Mouse (Mus musculus) liver, embryonic 14.5 days (tissue): Measurements from ENCODE around the gene Wfdc3. TPM values are rescaled to one million over a fixed set of nuclear protein-coding genes. Genes with fewer than 3 reads are reported as not detected.

Experiments
- ATAC-seq: fragments of 200-750 bp; cut with Nextera tagmentation; 2 replicates; pipeline ENCODE4 v1.8.0; 2017; ENCODE audit warnings: moderate number of reproducible peaks, mild to moderate bottlenecking, moderate library complexity; ENCODE audit not compliant: insufficient read depth
- DNase-seq, 3 experiments: peaks; one replicate each; pipeline ENCODE4 v3.0.0-alpha.2; 2012 to 2013; ENCODE audit warnings: low read depth in 3 of 3, low spot score in 3 of 3
- H3K27ac ChIP-seq: fragments of 300-500 bp; sonication (generic); 2 replicates; pipeline ENCODE4 v1.5.1; 2014; ENCODE audit warnings: moderate library complexity, mild to moderate bottlenecking, control low read depth, inconsistent platforms
- H3K27me3 ChIP-seq: fragments of 300-500 bp; sonication (generic); 2 replicates; pipeline ENCODE4 v1.6.1; 2014; ENCODE audit warnings: mild to moderate bottlenecking, low read length, moderate library complexity; ENCODE audit not compliant: control insufficient read depth, insufficient read depth
- H3K36me3 ChIP-seq: fragments of 300-500 bp; sonication (generic); replicated peaks from 2 replicates; pipeline ENCODE4 v1.6.1; 2014; ENCODE audit warnings: low read depth; ENCODE audit not compliant: control insufficient read depth, insufficient read depth
- H3K4me1 ChIP-seq, 2 experiments: fragments of 200-500 bp in 1 of 2; fragments of 300-500 bp in 1 of 2; sonication (generic) in 1 of 2; replicated peaks; 2 replicates each; pipeline ENCODE4 v1.6.1; 2012 to 2014; ENCODE audit warnings: antibody characterized with exemption in 1 of 2, inconsistent platforms in 1 of 2, low read length in 1 of 2; ENCODE audit not compliant: control insufficient read depth in 2 of 2, insufficient read depth in 2 of 2
- H3K4me2 ChIP-seq: fragments of 300-500 bp; sonication (generic); 2 replicates; pipeline ENCODE4 v1.6.1; 2014; ENCODE audit warnings: low read depth, mild to moderate bottlenecking, control low read depth, moderate library complexity
- H3K4me3 ChIP-seq, 2 experiments: fragments of 200-500 bp in 1 of 2; fragments of 300-500 bp in 1 of 2; sonication (generic) in 1 of 2; 2 replicates each; pipeline ENCODE4 v1.5.1; 2012 to 2014; ENCODE audit warnings: low read depth in 2 of 2, low read length in 2 of 2, mild to moderate bottlenecking in 2 of 2, control low read depth in 1 of 2, inconsistent platforms in 1 of 2, moderate library complexity in 1 of 2; ENCODE audit not compliant: insufficient read depth in 1 of 2
- H3K9ac ChIP-seq: fragments of 300-500 bp; sonication (generic); replicated peaks from 2 replicates; pipeline ENCODE4 v1.6.1; 2014; ENCODE audit warnings: mild to moderate bottlenecking, control low read depth, moderate library complexity
- H3K9me3 ChIP-seq: fragments of 300-500 bp; sonication (generic); 2 replicates; pipeline ENCODE4 v1.6.1; 2016; ENCODE audit warnings: low read length, mixed read lengths; ENCODE audit not compliant: control insufficient read depth
- CTCF ChIP-seq: IDR thresholded peaks from 2 replicates; pipeline ENCODE4 v1.5.1; 2016; ENCODE audit warnings: antibody characterized with exemption, low read depth, control low read depth
- EP300 ChIP-seq: IDR thresholded peaks from 2 replicates; pipeline ENCODE4 v1.6.1; 2016; ENCODE audit warnings: antibody characterized with exemption, low read depth
- WGBS: fragments of 180-500 bp; shearing (Covaris S2); extraction: QIAGEN DNeasy Blood & Tissue Kit; methylation state at CpG from one replicate; pipeline ENCODE4 v1.1.7; 2014; ENCODE audit not compliant: insufficient replicate concordance; 5-methylcytosine and 5-hydroxymethylcytosine counted together
- polyA plus RNA-seq, 2 experiments: library from polyadenylated mRNA; depleted of rRNA in 1 of 2; stranded (reverse) in 1 of 2; unstranded in 1 of 2; fragments of >200 nt; fragmentation: Nextera tagmentation in 1 of 2; extraction: Ambion mirVana in 1 of 2; gene quantifications; 2 replicates each; pipeline versions ENCODE4 v1.2.1 to v1.2.3; 2012 to 2014

Gene Wfdc3
- polyA plus RNA-seq, 2 experiments = 1.9 to 2.1 TPM

- no peak for ATAC-seq
- Histone ChIP-seq H3K4me2 (no peak overlapping the region), H3K27ac (no peak overlapping the region), H3K27me3 (peaks cover 21% of the 10 kb centered on the region; the same call in 1 of the 2 replicates), H3K4me3 (no peak overlapping the region), H3K9ac (no peak overlapping the region), H3K9me3 (no peaks in the 10 kb centered on the region), H3K36me3 (peaks cover 10% of the 10 kb centered on the region), H3K4me1 (peaks cover 15 to 17% of the 10 kb centered on the region in 2 experiments)
- no peak for DNase-seq
- WGBS = 70% methylated on average over 30 of the region's 30 CpGs
- TF ChIP-seq EP300 (no peak), CTCF (no peak)
Measured at GRCm38 (mm10) chr2:164777246-164778014, 31.7 kb upstream of the Wfdc3 start.

GRCm38 (mm10) chr2:164776801-164777200 is 31.1 kb upstream of the Wfdc3 start:
- peaks cover 21% of the 10 kb centered on the region; the same call in 1 of the 2 replicates for H3K27me3 ChIP-seq
- no peaks in the 10 kb centered on the region for H3K9me3 ChIP-seq
- no peak overlapping the region for H3K9ac ChIP-seq
- H3K36me3 ChIP-seq = peaks cover 17% of the 10 kb centered on the region
- H3K27ac ChIP-seq = no peak overlapping the region
- TF ChIP-seq EP300 (no peak), CTCF (no peak)
- 54% methylated on average over 17 of the region's 17 CpGs for WGBS
- peaks cover 19 to 21% of the 10 kb centered on the region in 2 experiments for H3K4me1 ChIP-seq
- H3K4me3 ChIP-seq = no peak overlapping the region
- DNase-seq = no peak
- H3K4me2 ChIP-seq = no peak overlapping the region
- no peak for ATAC-seq

- Histone ChIP-seq H3K9ac (no peak overlapping the region), H3K4me3 (no peak overlapping the region), H3K4me2 (no peak overlapping the region), H3K27ac (no peak overlapping the region), H3K9me3 (no peaks in the 10 kb centered on the region), H3K36me3 (peaks cover 23% of the 10 kb centered on the region), H3K4me1 (peaks cover 24 to 28% of the 10 kb centered on the region in 2 experiments), H3K27me3 (peaks cover 21% of the 10 kb centered on the region; the same call in 1 of the 2 replicates)
- 70% methylated on average over 6 of the region's 6 CpGs for WGBS
- TF ChIP-seq EP300 (no peak), CTCF (no peak)
- DNase-seq (no peak), ATAC-seq (no peak)
Measured at GRCm38 (mm10) chr2:164776130-164776529, 30.4 kb upstream of the Wfdc3 start.

- peak; percentile 49; the same call in 1 of the 2 replicates for TF ChIP-seq EP300
- no peak for TF ChIP-seq CTCF
- ATAC-seq = peak; percentile 41
- Histone ChIP-seq H3K4me1 (peaks cover 25 to 31% of the 10 kb centered on the region in 2 experiments), H3K27ac (peak overlapping the region; percentile 92), H3K9ac (peak overlapping the region; percentile 31), H3K36me3 (peaks cover 30% of the 10 kb centered on the region), H3K4me3 (peak overlapping the region; percentile 16 to 91; a peak in 3 of 4 replicates), H3K27me3 (peaks cover 16% of the 10 kb centered on the region; the same call in 1 of the 2 replicates), H3K4me2 (peak overlapping the region; percentile 86), H3K9me3 (no peaks in the 10 kb centered on the region)
- whole genome bisulfite sequencing = 20% methylated on average over 5 of the region's 5 CpGs
- DNase-seq = peak; percentile 56 to 70 (median 59)
Measured at GRCm38 (mm10) chr2:164773989-164774364, 28.2 kb upstream of the Wfdc3 start.

GRCm38 (mm10) chr2:164773229-164773988 is 27.7 kb upstream of the Wfdc3 start:
- peak overlapping the region; percentile 31 for H3K9ac ChIP-seq
- peaks cover 31% of the 10 kb centered on the region for H3K36me3 ChIP-seq
- peaks cover 25 to 32% of the 10 kb centered on the region in 2 experiments for H3K4me1 ChIP-seq
- H3K9me3 ChIP-seq = no peaks in the 10 kb centered on the region
- peak overlapping the region; percentile 92 for H3K27ac ChIP-seq
- DNase-seq (no peak), ATAC-seq (no peak)
- WGBS = 56% methylated on average over 14 of the region's 14 CpGs
- peaks cover 16% of the 10 kb centered on the region; the same call in 1 of the 2 replicates for H3K27me3 ChIP-seq
- peak overlapping the region; percentile 41 to 91 for H3K4me3 ChIP-seq
- TF ChIP-seq CTCF = no peak
- no peak for TF ChIP-seq EP300
- peak overlapping the region; percentile 86 for H3K4me2 ChIP-seq
